Mouse (Mus musculus): Measurements from ENCODE around the gene Lrrc75b.

Gene Lrrc75b

DNA sequence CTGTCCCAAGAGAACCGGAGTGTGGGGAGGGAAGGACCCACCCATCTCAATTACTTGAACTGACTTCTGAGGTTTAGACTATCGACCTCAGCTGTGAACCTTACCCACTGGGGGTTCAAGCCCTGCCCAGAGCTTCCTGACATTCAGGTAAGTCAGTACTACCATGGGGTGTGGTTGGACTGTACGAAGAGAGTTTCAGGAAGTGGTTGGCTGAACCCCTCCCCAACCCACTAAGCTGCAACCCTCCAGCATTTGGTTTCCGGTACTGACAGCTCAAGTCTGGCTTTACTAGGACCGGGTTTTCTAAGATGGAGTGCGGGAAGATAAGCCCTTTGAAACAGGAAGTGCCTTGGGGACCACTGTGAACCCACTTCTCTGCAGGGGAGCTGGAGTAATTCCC is 5.3 kb upstream of the Lrrc75b start:
- Histone ChIP-seq H3K36me3 (ENCODE audit: insufficient read depth, low read length) (no peaks in the 10 kb centered on the region), H3K4me3 (replicated peaks; ENCODE audit: low read length) (peak overlapping the region; percentile 54), H3K9me3 (ENCODE audit: low read length) (no peaks in the 10 kb centered on the region), H3K27me3 (ENCODE audit: insufficient read depth, low read length) (peaks cover 54% of the 10 kb centered on the region), H3K4me1 (replicated peaks; ENCODE audit: low read depth, low read length) (peaks cover 75% of the 10 kb centered on the region)
- TF ChIP-seq NANOG (IDR thresholded peaks at IDR 0.05; ENCODE audit: borderline replicate concordance, low read length) (no peak), CTCF (conservative IDR thresholded peaks at IDR 0.05; ENCODE audit: low read length) (no peak), POU5F1 (IDR thresholded peaks at IDR 0.05; ENCODE audit: borderline replicate concordance, low read length) (no peak)

DNA sequence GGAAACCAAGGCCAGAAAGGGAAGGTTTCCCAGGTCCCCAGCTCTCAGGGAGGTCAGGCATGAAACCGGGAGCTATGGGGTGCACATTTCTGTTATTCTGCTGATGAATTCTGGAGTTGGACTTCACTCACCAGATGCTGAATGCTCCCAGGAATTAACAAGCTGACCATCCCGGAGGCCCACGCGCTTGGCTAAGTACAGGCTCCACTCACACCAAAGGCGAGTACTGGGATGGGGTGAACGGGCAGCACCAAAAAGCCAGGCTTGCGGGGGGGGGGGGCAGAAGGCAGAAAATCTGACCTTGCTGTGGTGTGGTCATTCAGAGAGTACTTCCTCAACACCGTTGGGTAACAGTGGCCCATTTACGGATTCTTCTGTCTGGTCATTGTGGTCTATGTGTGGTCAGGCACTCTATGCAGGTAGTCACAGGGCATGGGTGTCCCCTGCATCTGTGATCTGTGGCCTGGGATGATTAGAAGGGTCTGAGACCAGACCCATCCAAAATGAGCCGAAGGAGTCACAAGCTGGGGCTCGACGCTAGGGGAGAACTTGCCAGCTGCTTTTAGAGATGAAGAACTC is 4.6 kb upstream of the Lrrc75b start:
- TF ChIP-seq NANOG (IDR thresholded peaks at IDR 0.05; ENCODE audit: borderline replicate concordance, low read length) (no peak), POU5F1 (IDR thresholded peaks at IDR 0.05; ENCODE audit: borderline replicate concordance, low read length) (no peak), CTCF (conservative IDR thresholded peaks at IDR 0.05; ENCODE audit: low read length) (no peak)
- H3K27me3 ChIP-seq (ENCODE audit: insufficient read depth, low read length) = peaks cover 59% of the 10 kb centered on the region
- peaks cover 76% of the 10 kb centered on the region for H3K4me1 ChIP-seq (replicated peaks; ENCODE audit: low read depth, low read length)
- no peaks in the 10 kb centered on the region for H3K9me3 ChIP-seq (ENCODE audit: low read length)
- H3K36me3 ChIP-seq (ENCODE audit: insufficient read depth, low read length) = no peaks in the 10 kb centered on the region
- H3K4me3 ChIP-seq (replicated peaks; ENCODE audit: low read length) = peak overlapping the region; percentile 54; the same call in 1 of the 2 replicates

GRCm38 (mm10) chr10:75562596-75562995 is 2.5 kb upstream of the Lrrc75b start:
- Histone ChIP-seq H3K36me3 (ENCODE audit: insufficient read depth, low read length) (no peaks in the 10 kb centered on the region), H3K9me3 (ENCODE audit: low read length) (no peaks in the 10 kb centered on the region), H3K27me3 (ENCODE audit: insufficient read depth, low read length) (peaks cover 68% of the 10 kb centered on the region), H3K4me1 (replicated peaks; ENCODE audit: low read depth, low read length) (peaks cover 72% of the 10 kb centered on the region), H3K4me3 (replicated peaks; ENCODE audit: low read length) (peak overlapping the region; percentile 29; the same call in 1 of the 2 replicates)
- TF ChIP-seq NANOG (IDR thresholded peaks at IDR 0.05; ENCODE audit: borderline replicate concordance, low read length) (no peak), POU5F1 (IDR thresholded peaks at IDR 0.05; ENCODE audit: borderline replicate concordance, low read length) (no peak), CTCF (conservative IDR thresholded peaks at IDR 0.05; ENCODE audit: low read length) (no peak)

GRCm38 (mm10) chr10:75561071-75561654 is 1.0 kb upstream of the Lrrc75b start, which contains the start of gene Ggt1:
Gene Ggt1, plus strand, starts transcription at chr10:75561604.
- H3K4me3 ChIP-seq (replicated peaks; ENCODE audit: low read length) = peak within 1 kb of the TSS; percentile 78

GRCm38 (mm10) chr10:75560549-75560899 is 394 bp upstream of the Lrrc75b start:
- peak overlapping the region; percentile 78 for H3K4me3 ChIP-seq (replicated peaks; ENCODE audit: low read length)
- TF ChIP-seq CTCF (conservative IDR thresholded peaks at IDR 0.05; ENCODE audit: low read length) (no peak), NANOG (IDR thresholded peaks at IDR 0.05; ENCODE audit: borderline replicate concordance, low read length) (no peak), POU5F1 (IDR thresholded peaks at IDR 0.05; ENCODE audit: borderline replicate concordance, low read length) (no peak)
- H3K36me3 ChIP-seq (ENCODE audit: insufficient read depth, low read length) = no peaks in the 10 kb centered on the region
- peaks cover 64% of the 10 kb centered on the region for H3K4me1 ChIP-seq (replicated peaks; ENCODE audit: low read depth, low read length)
- no peaks in the 10 kb centered on the region for H3K9me3 ChIP-seq (ENCODE audit: low read length)
- peaks cover 88% of the 10 kb centered on the region for H3K27me3 ChIP-seq (ENCODE audit: insufficient read depth, low read length)

More at GRCm38 (mm10) chr10:75561071-75561654, 1.0 kb upstream of the Lrrc75b start, which contains the start of gene Ggt1:
- Histone ChIP-seq H3K36me3 (ENCODE audit: insufficient read depth, low read length) (no peaks in the 10 kb centered on the region), H3K9me3 (ENCODE audit: low read length) (no peaks in the 10 kb centered on the region), H3K27me3 (ENCODE audit: insufficient read depth, low read length) (peaks cover 82% of the 10 kb centered on the region), H3K4me1 (replicated peaks; ENCODE audit: low read depth, low read length) (peaks cover 70% of the 10 kb centered on the region)
- TF ChIP-seq NANOG (IDR thresholded peaks at IDR 0.05; ENCODE audit: borderline replicate concordance, low read length) (no peak), CTCF (conservative IDR thresholded peaks at IDR 0.05; ENCODE audit: low read length) (no peak), POU5F1 (IDR thresholded peaks at IDR 0.05; ENCODE audit: borderline replicate concordance, low read length) (no peak)

- Histone ChIP-seq H3K4me3 (replicated peaks; ENCODE audit: low read length) (peak overlapping the region; percentile 78), H3K9me3 (ENCODE audit: low read length) (no peaks in the 10 kb centered on the region), H3K4me1 (replicated peaks; ENCODE audit: low read depth, low read length) (peaks cover 52% of the 10 kb centered on the region), H3K27me3 (ENCODE audit: insufficient read depth, low read length) (peaks cover 89% of the 10 kb centered on the region), H3K36me3 (ENCODE audit: insufficient read depth, low read length) (no peaks in the 10 kb centered on the region)
- no peak for TF ChIP-seq POU5F1 (IDR thresholded peaks at IDR 0.05; ENCODE audit: borderline replicate concordance, low read length)
- no peak for TF ChIP-seq CTCF (conservative IDR thresholded peaks at IDR 0.05; ENCODE audit: low read length)
- no peak for TF ChIP-seq NANOG (IDR thresholded peaks at IDR 0.05; ENCODE audit: borderline replicate concordance, low read length)
These were observed 972 bp downstream of the Lrrc75b start for GRCm38 (mm10) chr10:75559041-75559675.

- H3K27me3 ChIP-seq (ENCODE audit: insufficient read depth, low read length) = peaks cover 90% of the 10 kb centered on the region
- peaks cover 52% of the 10 kb centered on the region for H3K4me1 ChIP-seq (replicated peaks; ENCODE audit: low read depth, low read length)
- H3K9me3 ChIP-seq (ENCODE audit: low read length) = no peaks in the 10 kb centered on the region
- TF ChIP-seq CTCF (conservative IDR thresholded peaks at IDR 0.05; ENCODE audit: low read length) (no peak), POU5F1 (IDR thresholded peaks at IDR 0.05; ENCODE audit: borderline replicate concordance, low read length) (no peak), NANOG (IDR thresholded peaks at IDR 0.05; ENCODE audit: borderline replicate concordance, low read length) (no peak)
- H3K4me3 ChIP-seq (replicated peaks; ENCODE audit: low read length) = no peak overlapping the region
- no peaks in the 10 kb centered on the region for H3K36me3 ChIP-seq (ENCODE audit: insufficient read depth, low read length)
These were observed 1.6 kb downstream of the Lrrc75b start for GRCm38 (mm10) chr10:75558515-75558914.

DNA sequence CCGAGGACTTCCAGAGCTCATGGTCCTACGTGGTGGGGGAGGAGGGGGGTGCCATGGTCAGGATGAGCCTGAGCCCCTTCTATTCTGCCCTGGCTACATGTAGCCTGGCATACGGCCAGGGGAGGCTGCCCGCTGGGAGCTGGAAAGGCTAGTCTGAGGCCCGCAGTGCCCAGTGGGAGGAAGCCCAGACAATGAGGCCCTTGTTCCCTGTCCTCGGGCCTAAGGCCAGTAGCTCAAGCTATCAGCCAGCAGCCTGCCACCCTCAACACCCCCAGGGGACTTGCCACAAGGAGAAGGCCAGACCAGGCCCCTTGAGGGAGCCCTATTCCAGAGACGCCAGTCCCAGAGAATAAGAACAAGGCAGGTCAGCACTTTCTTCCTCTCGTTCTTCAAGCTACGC is 4.1 kb downstream of the Lrrc75b start:
- no peaks in the 10 kb centered on the region for H3K36me3 ChIP-seq (ENCODE audit: insufficient read depth, low read length)
- H3K4me1 ChIP-seq (replicated peaks; ENCODE audit: low read depth, low read length) = peaks cover 55% of the 10 kb centered on the region
- TF ChIP-seq CTCF (conservative IDR thresholded peaks at IDR 0.05; ENCODE audit: low read length) = no peak
- TF ChIP-seq POU5F1 (IDR thresholded peaks at IDR 0.05; ENCODE audit: borderline replicate concordance, low read length) = no peak
- TF ChIP-seq NANOG (IDR thresholded peaks at IDR 0.05; ENCODE audit: borderline replicate concordance, low read length) = no peak
- no peaks in the 10 kb centered on the region for H3K9me3 ChIP-seq (ENCODE audit: low read length)
- no peak overlapping the region for H3K4me3 ChIP-seq (replicated peaks; ENCODE audit: low read length)
- H3K27me3 ChIP-seq (ENCODE audit: insufficient read depth, low read length) = peaks cover 87% of the 10 kb centered on the region
